Mouse (Mus musculus) adrenal gland, adult 2 months (tissue): Measurements from ENCODE around the gene 4930556J24Rik. TPM values are rescaled to one million over a fixed set of nuclear protein-coding genes. Genes with fewer than 3 reads are reported as not detected.

Source experiments
- polyA plus RNA-seq: library from polyadenylated mRNA; depleted of rRNA; stranded (reverse); fragments of >200 nt; gene quantifications from 2 replicates; pipeline ENCODE4 v1.2.3, GENCODE M21; 2012; rRNA removed
- total RNA-seq, 2 experiments: library from RNA; stranded (reverse); gene quantifications; 2 replicates each; pipeline ENCODE4 v1.2.3; 2021

4930556J24Rik gene
- total and polyA plus RNA-seq, 3 experiments, result not detected

Other genes with a start within 250 kb of the 4930556J24Rik start
- 1 to 10 TPM; 2.2 to 3.7 TPM for gene Osbp2, start 112.9 kb downstream of the 4930556J24Rik start, total RNA-seq
- gene Osbp2, start 112.9 kb downstream of the 4930556J24Rik start, polyA plus RNA-seq, result 1.9 and 2.2 TPM in 2 replicates
- gene 4921536K21Rik, start 81.7 kb downstream of the 4930556J24Rik start, total RNA-seq, result under 1 TPM; 0.55 to 0.93 TPM
- 0.08 and 0.32 TPM in 2 replicates for gene 4921536K21Rik, start 81.7 kb downstream of the 4930556J24Rik start, polyA plus RNA-seq
- gene Dusp18, start 81.5 kb downstream of the 4930556J24Rik start, total RNA-seq, result 1 to 10 TPM; 3.9 to 9.4 TPM
- 2.7 and 3.9 TPM in 2 replicates for gene Dusp18, start 81.5 kb downstream of the 4930556J24Rik start, polyA plus RNA-seq
- gene Slc35e4, start 62.1 kb downstream of the 4930556J24Rik start, total RNA-seq, result 10 to 100 TPM in 1 of 2 experiments, 1 to 10 TPM in 1; 3.1 to 13.5 TPM
- 13.9 and 19.3 TPM in 2 replicates for gene Slc35e4, start 62.1 kb downstream of the 4930556J24Rik start, polyA plus RNA-seq
- gene Tcn2, start 44.6 kb downstream of the 4930556J24Rik start, total RNA-seq, result 100 to 1,000 TPM; 141 TPM
- 147 and 160 TPM in 2 replicates for gene Tcn2, start 44.6 kb downstream of the 4930556J24Rik start, polyA plus RNA-seq
- gene Pes1, start 12.8 kb downstream of the 4930556J24Rik start, total RNA-seq, result 10 to 100 TPM; 62.1 to 73.2 TPM
- gene Pes1, start 12.8 kb downstream of the 4930556J24Rik start, polyA plus RNA-seq, result 29.7 and 38.6 TPM in 2 replicates
- under 1 TPM in 1 of 2 experiments, not detected in 1; 0.21 TPM for gene Gal3st1, start 6.9 kb upstream of the 4930556J24Rik start, total RNA-seq
- gene Gal3st1, start 6.9 kb upstream of the 4930556J24Rik start, polyA plus RNA-seq, result 0.63 and 0.79 TPM in 2 replicates
- 1 to 10 TPM; 3.2 to 7.2 TPM for gene Sec14l4, start 54.7 kb upstream of the 4930556J24Rik start, total RNA-seq
- 1.2 and 1.7 TPM in 2 replicates for gene Sec14l4, start 54.7 kb upstream of the 4930556J24Rik start, polyA plus RNA-seq
- gene Sec14l3, start 88.1 kb upstream of the 4930556J24Rik start, total RNA-seq, result not detected
- gene Sec14l3, start 88.1 kb upstream of the 4930556J24Rik start, polyA plus RNA-seq, result 0.10 TPM in 1 of 2 replicates, not detected in the other
- gene Mtfp1, start 118.7 kb upstream of the 4930556J24Rik start, total RNA-seq, result 10 to 100 TPM; 19.3 to 24.2 TPM
- 40.4 and 43.8 TPM in 2 replicates for gene Mtfp1, start 118.7 kb upstream of the 4930556J24Rik start, polyA plus RNA-seq
- 1 to 10 TPM; 1.8 to 2.2 TPM for gene Sec14l2, start 146.6 kb upstream of the 4930556J24Rik start, total RNA-seq
- 0.59 and 0.71 TPM in 2 replicates for gene Sec14l2, start 146.6 kb upstream of the 4930556J24Rik start, polyA plus RNA-seq
- gene Rnf215, start 158.4 kb upstream of the 4930556J24Rik start, total RNA-seq, result 10 to 100 TPM; 21.7 to 25.0 TPM
- gene Rnf215, start 158.4 kb upstream of the 4930556J24Rik start, polyA plus RNA-seq, result 34.6 and 40.2 TPM in 2 replicates
- gene Ccdc157, start 183.5 kb upstream of the 4930556J24Rik start, total RNA-seq, result 10 to 100 TPM; 10.3 to 13.1 TPM
- gene Ccdc157, start 183.5 kb upstream of the 4930556J24Rik start, polyA plus RNA-seq, result 9.3 and 11.3 TPM in 2 replicates
- 10 to 100 TPM; 47.0 to 52.5 TPM for gene Sf3a1, start 183.6 kb upstream of the 4930556J24Rik start, total RNA-seq
- gene Sf3a1, start 183.6 kb upstream of the 4930556J24Rik start, polyA plus RNA-seq, result 36.4 and 39.8 TPM in 2 replicates
- 10 to 100 TPM; 13.7 to 16.2 TPM for gene Tbc1d10a, start 210.0 kb upstream of the 4930556J24Rik start, total RNA-seq
- gene Tbc1d10a, start 210.0 kb upstream of the 4930556J24Rik start, polyA plus RNA-seq, result 35.3 and 38.3 TPM in 2 replicates
- 1 to 10 TPM; 3.5 to 4.1 TPM for gene Castor1, start 241.4 kb upstream of the 4930556J24Rik start, total RNA-seq
- 11.6 and 14.6 TPM in 2 replicates for gene Castor1, start 241.4 kb upstream of the 4930556J24Rik start, polyA plus RNA-seq